Mouse (Mus musculus) heart, postnatal 10 days (tissue): ENCODE measurements around the gene Rps6ka5. TPM values are rescaled to one million over a fixed set of nuclear protein-coding genes. Genes with fewer than 3 reads are reported as not detected.
A peak's percentile ranks its signal among the peaks of the same experiment; 100 is the strongest.

Experiments
- DNase-seq, 2 experiments: peaks; one replicate each; pipeline ENCODE4 v3.0.0; 2021
- intact Hi-C: fragments of 180-260 bp; cut with DNase I; formaldehyde crosslinking; loops from one replicate; pipeline ENCODE4 v1.15.1; 2025
- total RNA-seq, 2 experiments: library from RNA; stranded (reverse); gene quantifications; 2 replicates each; pipeline ENCODE4 v1.2.3; 2021

The Rps6ka5 gene
- total RNA-seq, 2 experiments from 2014 or later: 13.0 to 13.7 TPM

GRCm38 (mm10) chr12:100670647-100671199, 56.1 kb downstream of the Rps6ka5 start:
- no peak for DNase-seq
- intact Hi-C loops: no loop called here

GRCm38 (mm10) chr12:100665294-100665693, 61.5 kb downstream of the Rps6ka5 start:
- intact Hi-C loops: no loop called here
- DNase-seq: no peak

- DNase-seq: no peak
- intact Hi-C loops: no loop called here
These were observed 66.7 kb downstream of the Rps6ka5 start for GRCm38 (mm10) chr12:100660076-100660475.

GRCm38 (mm10) chr12:100655972-100656371, 70.8 kb downstream of the Rps6ka5 start:
- intact Hi-C loops: no loop called here
- no peak for DNase-seq

DNA sequence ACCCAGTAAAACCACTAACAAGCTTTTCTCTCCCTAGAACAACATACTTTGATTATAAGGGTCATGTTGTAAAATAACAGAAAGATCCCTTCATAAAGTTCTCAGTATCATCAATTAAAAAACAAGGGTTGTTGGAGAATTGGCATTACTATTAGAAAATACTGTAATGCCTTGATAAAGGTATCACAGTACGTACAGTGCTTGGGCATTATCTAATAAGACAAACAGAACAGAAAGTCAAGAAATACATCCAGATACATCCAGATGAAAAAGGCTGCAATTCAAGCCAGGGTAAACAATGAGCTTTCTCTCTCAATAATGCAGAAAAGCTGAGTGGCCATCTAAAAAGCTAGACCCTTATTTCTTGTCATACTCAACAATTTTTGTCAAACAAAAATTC, 84.8 kb downstream of the Rps6ka5 start:
- intact Hi-C loops: no loop called here
- DNase-seq: no peak

- intact Hi-C loops: no loop called here
- no peak for DNase-seq
These were observed 86.1 kb downstream of the Rps6ka5 start for GRCm38 (mm10) chr12:100640726-100641125.

- intact Hi-C loops: loop anchor here (1.0 kb wide), 1 partner anchor 200 kb away; no protein-coding TSS in a partner anchor
- peak; percentile 51 to 63 for DNase-seq
These were observed 87.1 kb downstream of the Rps6ka5 start for GRCm38 (mm10) chr12:100639680-100640079.

DNA sequence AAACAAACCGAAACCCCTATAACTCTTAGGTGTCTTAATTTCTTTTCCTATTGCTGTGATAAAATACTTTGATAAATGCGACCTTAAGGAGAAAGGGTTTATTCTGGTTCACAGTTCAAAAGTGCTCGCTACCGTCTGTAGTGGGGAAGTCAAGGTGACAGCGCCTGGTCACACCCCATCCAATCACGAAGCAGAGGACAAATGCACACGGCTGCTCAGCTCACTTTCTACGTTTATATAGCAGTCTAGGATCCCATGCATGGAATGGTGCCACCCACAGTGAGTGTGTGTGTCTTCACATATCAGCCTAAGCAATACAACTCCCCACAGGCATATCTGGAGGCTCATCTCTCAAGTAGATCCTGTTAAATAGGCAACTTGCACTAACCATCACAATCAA, 88.9 kb downstream of the Rps6ka5 start:
- DNase-seq: no peak
- intact Hi-C loops: no loop called here

- no peak for DNase-seq
- intact Hi-C loops: no loop called here
These were observed 90.0 kb downstream of the Rps6ka5 start for GRCm38 (mm10) chr12:100636733-100637132.

DNA sequence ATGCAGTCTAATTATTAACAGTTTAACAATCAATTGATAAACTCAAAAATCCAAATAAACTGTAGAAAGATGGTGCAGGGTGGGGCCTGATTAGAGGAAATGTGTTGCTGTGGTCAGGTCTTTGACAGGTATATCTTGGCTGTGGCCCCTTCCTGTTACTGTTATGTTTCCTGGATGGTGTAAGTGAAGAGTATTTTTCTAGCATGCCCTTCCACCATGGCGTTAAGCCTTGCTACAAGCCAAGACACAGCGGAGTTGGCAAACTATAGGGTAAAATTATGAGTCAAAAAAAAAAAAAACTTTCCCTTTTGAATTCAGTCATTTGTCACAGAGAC, 90.5 kb downstream of the Rps6ka5 start:
- intact Hi-C loops: no loop called here

DNA sequence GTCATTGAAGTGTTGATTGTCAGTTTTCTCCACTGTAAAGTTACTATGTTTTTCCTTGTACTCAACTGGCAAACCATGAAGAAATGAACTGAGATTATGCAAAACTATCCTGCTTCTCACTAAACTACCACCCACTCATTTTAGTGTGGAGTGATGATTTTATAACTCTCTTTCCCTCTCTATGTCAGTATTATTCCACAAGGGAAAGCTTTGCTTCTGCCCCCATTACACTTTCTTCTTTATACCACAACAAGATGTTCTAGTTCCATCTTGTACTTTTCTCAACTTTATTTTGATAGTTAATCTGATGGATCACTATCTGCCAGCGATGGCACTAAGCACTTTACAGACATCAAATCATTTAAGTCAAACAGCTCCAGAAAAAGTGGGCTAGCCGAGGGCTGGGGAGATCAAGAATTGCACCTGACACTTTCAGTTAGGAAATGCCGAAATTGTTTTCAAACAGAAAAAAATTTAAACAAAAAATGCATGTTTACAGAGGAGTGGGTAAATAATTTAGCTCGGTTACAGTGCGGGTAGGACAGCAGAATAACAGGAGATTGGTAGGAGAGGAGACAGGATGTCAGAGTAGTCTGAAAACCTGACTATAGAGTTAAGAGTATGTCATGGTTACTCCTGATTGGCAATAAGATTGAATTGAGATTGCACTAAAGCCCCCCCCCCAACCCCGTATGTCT, 91.0 kb downstream of the Rps6ka5 start:
- DNase-seq: no peak
- intact Hi-C loops: no loop called here

More for the DNA sequence above, 90.5 kb downstream of the Rps6ka5 start:
- DNase-seq: no peak

DNA sequence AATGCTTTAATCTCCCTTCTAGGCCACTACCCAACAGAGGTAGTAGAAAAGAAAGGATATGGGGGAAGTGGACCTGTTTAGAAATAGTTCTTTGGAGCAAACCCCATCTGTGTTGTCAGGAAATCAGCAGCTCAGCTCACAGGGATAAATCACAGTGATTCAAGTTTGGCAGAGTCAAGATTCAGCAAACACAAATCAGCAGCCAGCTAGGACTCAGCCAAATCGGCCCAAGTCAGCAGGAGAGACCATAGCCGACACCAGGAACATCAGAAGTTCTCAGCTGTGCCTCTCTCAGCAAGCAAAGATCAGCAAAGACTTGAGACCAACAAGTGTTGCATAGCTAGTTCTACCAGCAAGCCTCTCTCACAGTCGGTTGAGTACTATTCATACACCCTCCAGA, 93.6 kb downstream of the Rps6ka5 start:
- DNase-seq: peak in 1 of 2 experiments; percentile 5
- intact Hi-C loops: no loop called here

GRCm38 (mm10) chr12:100631286-100631685, 95.5 kb downstream of the Rps6ka5 start:
- intact Hi-C loops: no loop called here
- no peak for DNase-seq

- no peak for DNase-seq
- intact Hi-C loops: no loop called here
These were observed 97.5 kb downstream of the Rps6ka5 start for GRCm38 (mm10) chr12:100629126-100629920.

DNA sequence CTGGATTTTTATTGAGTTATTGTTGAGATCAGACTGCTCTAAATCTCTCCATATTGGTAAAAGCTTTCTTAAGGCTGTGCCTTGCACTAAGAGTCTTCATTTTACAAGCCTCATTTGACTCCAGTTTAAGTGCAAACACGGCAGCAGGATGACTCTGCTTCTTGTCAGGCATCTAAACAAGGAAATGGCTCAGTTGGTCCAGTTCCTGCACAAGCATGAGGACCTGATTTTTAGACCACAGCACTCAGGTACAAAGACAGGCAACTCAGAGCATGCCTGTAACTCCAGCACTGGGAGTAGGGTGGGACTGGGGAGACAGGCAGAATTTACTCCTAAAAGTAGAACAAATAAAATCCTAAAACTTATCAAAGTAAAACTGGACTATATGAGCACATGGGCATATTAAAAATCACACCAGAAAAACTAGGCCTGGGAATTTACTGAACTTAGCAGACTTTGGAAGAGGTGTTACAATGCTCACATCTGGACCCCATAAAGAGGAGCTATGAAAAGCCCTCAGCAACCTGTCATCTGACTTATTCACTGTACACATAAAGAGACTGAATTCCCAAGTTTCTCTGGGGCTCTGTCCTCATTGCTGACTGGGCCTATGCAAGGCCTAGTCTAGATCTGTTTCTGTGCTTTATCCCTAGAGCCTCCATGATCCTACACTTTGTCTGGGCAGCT, 99.6 kb downstream of the Rps6ka5 start:
- intact Hi-C loops: no loop called here

GRCm38 (mm10) chr12:100626273-100626990, 100.4 kb downstream of the Rps6ka5 start:
- intact Hi-C loops: no loop called here
- peak; percentile 20 to 27 for DNase-seq

More for the DNA sequence above, 99.6 kb downstream of the Rps6ka5 start:
- no peak for DNase-seq

DNA sequence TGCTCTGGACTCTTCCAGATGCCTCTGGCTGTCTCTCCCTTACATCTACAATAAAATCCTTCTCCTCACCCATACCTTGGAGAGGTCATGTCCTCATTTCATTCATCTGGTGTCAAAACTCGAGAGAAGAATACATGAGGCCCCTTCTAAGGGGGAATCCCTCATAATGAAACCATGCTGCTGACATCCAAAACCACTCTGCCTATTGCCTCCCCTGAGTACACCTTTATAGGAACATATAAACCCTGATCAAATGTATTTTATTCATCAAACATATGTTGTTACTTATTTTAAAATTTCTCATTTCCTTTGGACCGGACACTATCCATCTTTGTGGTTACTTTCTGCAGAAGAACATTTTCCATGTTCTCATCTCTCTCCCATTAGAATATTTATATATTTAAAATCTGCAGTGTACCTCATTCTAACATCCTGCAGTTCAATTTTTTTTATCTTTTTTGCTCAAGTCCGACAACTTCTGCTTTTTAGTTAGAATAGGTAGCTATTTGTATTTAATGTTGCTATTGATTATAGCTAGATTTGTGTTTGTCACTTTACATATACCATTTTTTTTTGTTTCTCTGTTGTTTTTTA, 101.8 kb downstream of the Rps6ka5 start:
- no peak for DNase-seq
- intact Hi-C loops: no loop called here

GRCm38 (mm10) chr12:100615251-100615650, 111.5 kb downstream of the Rps6ka5 start:
- intact Hi-C loops: no loop called here
- DNase-seq: no peak

- DNase-seq: no peak
- intact Hi-C loops: no loop called here
These were observed 112.9 kb downstream of the Rps6ka5 start for GRCm38 (mm10) chr12:100613878-100614277.

- intact Hi-C loops: no loop called here
- DNase-seq: no peak
These were observed 113.5 kb downstream of the Rps6ka5 start for GRCm38 (mm10) chr12:100613192-100613700.
